Mouse (Mus musculus) liver, embryonic 14.5 days (tissue): ENCODE measurements around the gene Kcnk10. TPM values are rescaled to one million over a fixed set of nuclear protein-coding genes. Genes with fewer than 3 reads are reported as not detected.

ENCODE experiments used
- ATAC-seq: fragments of 200-750 bp; cut with Nextera tagmentation; 2 replicates; pipeline ENCODE4 v1.8.0; 2017; ENCODE audit warnings: moderate number of reproducible peaks, mild to moderate bottlenecking, moderate library complexity; ENCODE audit not compliant: insufficient read depth
- DNase-seq, 3 experiments: peaks; one replicate each; pipeline ENCODE4 v3.0.0-alpha.2; 2012 to 2013; ENCODE audit warnings: low read depth in 3 of 3, low spot score in 3 of 3
- H3K27ac ChIP-seq: fragments of 300-500 bp; sonication (generic); 2 replicates; pipeline ENCODE4 v1.5.1; 2014; ENCODE audit warnings: moderate library complexity, mild to moderate bottlenecking, control low read depth, inconsistent platforms
- H3K27me3 ChIP-seq: fragments of 300-500 bp; sonication (generic); 2 replicates; pipeline ENCODE4 v1.6.1; 2014; ENCODE audit warnings: mild to moderate bottlenecking, low read length, moderate library complexity; ENCODE audit not compliant: control insufficient read depth, insufficient read depth
- H3K36me3 ChIP-seq: fragments of 300-500 bp; sonication (generic); replicated peaks from 2 replicates; pipeline ENCODE4 v1.6.1; 2014; ENCODE audit warnings: low read depth; ENCODE audit not compliant: control insufficient read depth, insufficient read depth
- H3K4me1 ChIP-seq, 2 experiments: fragments of 200-500 bp in 1 of 2; fragments of 300-500 bp in 1 of 2; sonication (generic) in 1 of 2; replicated peaks; 2 replicates each; pipeline ENCODE4 v1.6.1; 2012 to 2014; ENCODE audit warnings: antibody characterized with exemption in 1 of 2, inconsistent platforms in 1 of 2, low read length in 1 of 2; ENCODE audit not compliant: control insufficient read depth in 2 of 2, insufficient read depth in 2 of 2
- H3K4me2 ChIP-seq: fragments of 300-500 bp; sonication (generic); 2 replicates; pipeline ENCODE4 v1.6.1; 2014; ENCODE audit warnings: low read depth, mild to moderate bottlenecking, control low read depth, moderate library complexity
- H3K4me3 ChIP-seq, 2 experiments: fragments of 200-500 bp in 1 of 2; fragments of 300-500 bp in 1 of 2; sonication (generic) in 1 of 2; 2 replicates each; pipeline ENCODE4 v1.5.1; 2012 to 2014; ENCODE audit warnings: low read depth in 2 of 2, low read length in 2 of 2, mild to moderate bottlenecking in 2 of 2, control low read depth in 1 of 2, inconsistent platforms in 1 of 2, moderate library complexity in 1 of 2; ENCODE audit not compliant: insufficient read depth in 1 of 2
- H3K9ac ChIP-seq: fragments of 300-500 bp; sonication (generic); replicated peaks from 2 replicates; pipeline ENCODE4 v1.6.1; 2014; ENCODE audit warnings: mild to moderate bottlenecking, control low read depth, moderate library complexity
- H3K9me3 ChIP-seq: fragments of 300-500 bp; sonication (generic); 2 replicates; pipeline ENCODE4 v1.6.1; 2016; ENCODE audit warnings: low read length, mixed read lengths; ENCODE audit not compliant: control insufficient read depth
- CTCF ChIP-seq: IDR thresholded peaks from 2 replicates; pipeline ENCODE4 v1.5.1; 2016; ENCODE audit warnings: antibody characterized with exemption, low read depth, control low read depth
- EP300 ChIP-seq: IDR thresholded peaks from 2 replicates; pipeline ENCODE4 v1.6.1; 2016; ENCODE audit warnings: antibody characterized with exemption, low read depth
- WGBS: fragments of 180-500 bp; shearing (Covaris S2); extraction: QIAGEN DNeasy Blood & Tissue Kit; methylation state at CpG from one replicate; pipeline ENCODE4 v1.1.7; 2014; ENCODE audit not compliant: insufficient replicate concordance; 5-methylcytosine and 5-hydroxymethylcytosine counted together
- polyA plus RNA-seq, 2 experiments: library from polyadenylated mRNA; depleted of rRNA in 1 of 2; stranded (reverse) in 1 of 2; unstranded in 1 of 2; fragments of >200 nt; fragmentation: Nextera tagmentation in 1 of 2; extraction: Ambion mirVana in 1 of 2; gene quantifications; 2 replicates each; pipeline versions ENCODE4 v1.2.1 to v1.2.3; 2012 to 2014

Gene Kcnk10
- polyA plus RNA-seq, 2 experiments = not detected

DNA sequence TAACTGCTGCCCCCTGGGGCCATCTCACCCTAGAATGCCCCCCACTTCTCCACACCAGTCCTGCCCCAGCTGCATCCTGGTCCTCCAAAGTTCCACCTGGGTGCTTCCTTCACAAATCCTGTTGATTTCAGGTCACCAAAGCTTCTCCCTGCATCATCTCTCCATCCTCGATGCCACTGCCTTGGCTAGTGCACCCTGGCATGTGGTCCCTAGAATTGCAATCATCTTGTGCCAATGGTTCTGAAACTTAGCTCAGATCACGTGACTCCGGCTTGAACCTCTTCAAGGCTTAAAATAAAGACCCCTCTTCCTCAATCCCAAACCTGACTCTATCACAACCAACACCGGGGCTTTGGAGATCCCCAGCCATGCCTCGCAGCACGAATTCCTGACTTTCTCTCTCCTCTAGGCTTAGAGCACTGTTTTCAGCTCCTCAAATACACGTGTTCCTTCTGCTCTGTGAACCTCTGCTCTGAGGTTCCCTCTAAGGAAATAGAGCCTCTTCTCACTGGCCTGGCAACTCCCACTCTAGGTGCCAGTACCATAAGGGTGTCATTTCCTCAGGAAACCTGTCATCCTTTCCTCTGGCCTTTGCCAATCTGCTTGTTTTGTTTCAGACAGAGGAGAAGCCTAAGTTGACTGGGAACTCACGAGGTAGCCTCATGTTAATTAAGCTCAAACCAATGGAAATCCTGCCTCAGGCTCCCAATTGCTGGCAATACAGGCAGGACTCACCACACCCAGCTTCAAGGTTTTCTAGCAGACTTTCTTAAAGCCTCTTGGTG lies 6.0 kb downstream of the Kcnk10 start:
- H3K9me3 ChIP-seq = no peaks in the 10 kb centered on the region
- no peak overlapping the region for H3K4me3 ChIP-seq
- 22% methylated on average over 8 of the region's 8 CpGs for WGBS
- peaks cover 38% of the 10 kb centered on the region for H3K27me3 ChIP-seq
- no peak overlapping the region for H3K27ac ChIP-seq
- H3K9ac ChIP-seq = no peak overlapping the region
- TF ChIP-seq CTCF = no peak
- no peak for TF ChIP-seq EP300
- H3K36me3 ChIP-seq = no peaks in the 10 kb centered on the region
- DNase-seq (no peak), ATAC-seq (no peak)
- H3K4me1 ChIP-seq = no peaks in the 10 kb centered on the region
- H3K4me2 ChIP-seq = no peak overlapping the region

DNA sequence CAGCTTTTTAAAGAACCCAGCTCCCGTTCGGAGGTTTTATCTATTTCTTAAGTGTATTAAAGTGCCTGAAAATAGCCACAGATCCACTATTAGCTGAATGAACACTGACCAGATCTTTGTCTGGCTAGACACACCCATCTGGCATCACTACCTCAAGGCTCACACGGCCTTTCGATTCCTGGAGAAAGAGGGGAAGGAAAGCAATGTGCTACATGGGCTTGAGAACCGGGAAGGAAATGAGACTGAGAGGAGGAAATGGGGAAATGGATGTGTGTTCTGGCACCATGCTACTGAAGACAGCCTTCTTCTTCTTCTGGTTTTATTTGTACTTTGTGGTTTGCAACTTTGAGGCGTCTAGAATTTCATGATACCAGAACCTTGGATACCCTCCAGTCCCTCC lies 8.7 kb downstream of the Kcnk10 start:
- TF ChIP-seq CTCF = no peak
- TF ChIP-seq EP300 = no peak
- no peak for DNase-seq
- no peak overlapping the region for H3K4me3 ChIP-seq
- 33% methylated on average over 6 of the region's 6 CpGs for WGBS
- H3K4me1 ChIP-seq = no peaks in the 10 kb centered on the region
- H3K27ac ChIP-seq = no peak overlapping the region
- no peak for ATAC-seq
- peaks cover 12% of the 10 kb centered on the region for H3K27me3 ChIP-seq
- no peak overlapping the region for H3K4me2 ChIP-seq
- no peak overlapping the region for H3K9ac ChIP-seq
- no peaks in the 10 kb centered on the region for H3K36me3 ChIP-seq
- no peaks in the 10 kb centered on the region for H3K9me3 ChIP-seq

DNA sequence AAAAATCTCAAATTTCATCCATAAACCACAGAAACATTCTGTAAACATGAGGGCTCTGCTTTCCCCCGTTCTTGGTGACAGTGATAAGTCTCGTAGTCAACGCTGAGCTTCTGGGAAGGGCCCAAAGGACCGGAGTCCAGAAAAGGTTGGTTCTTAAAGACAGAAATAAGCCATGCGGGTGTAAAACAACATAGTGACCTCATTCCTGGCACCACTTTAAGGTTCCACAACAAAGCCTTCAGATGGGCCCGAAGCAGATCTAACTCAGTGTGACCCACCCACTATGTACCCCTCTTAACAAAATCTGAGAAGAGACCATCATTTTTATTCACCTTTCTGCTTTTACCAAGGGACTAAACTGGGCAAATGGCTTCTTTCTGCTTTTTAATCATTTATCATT lies 10.2 kb downstream of the Kcnk10 start:
- WGBS = 71% methylated on average over 6 of the region's 6 CpGs

DNA sequence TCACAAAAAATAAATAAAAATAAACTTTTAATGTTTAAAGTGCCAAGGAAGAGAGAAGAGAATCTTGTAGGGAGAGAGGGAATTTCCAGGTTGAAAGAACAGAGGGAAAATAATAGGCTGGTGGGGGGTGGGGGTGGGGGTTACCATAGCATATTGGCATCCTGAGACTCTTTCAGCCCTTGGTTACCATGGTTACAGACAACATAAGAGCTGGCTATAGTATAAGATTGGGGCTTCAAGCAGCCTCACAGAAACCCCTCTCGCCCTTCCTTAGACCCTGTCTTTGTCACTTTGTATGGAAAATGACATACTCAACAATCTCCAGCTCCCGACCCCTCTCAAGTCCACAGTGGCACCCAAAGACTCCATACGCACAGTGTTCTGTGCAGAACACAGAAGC lies 13.7 kb downstream of the Kcnk10 start:
- Histone ChIP-seq H3K4me2 (no peak overlapping the region), H3K36me3 (no peaks in the 10 kb centered on the region), H3K4me1 (no peaks in the 10 kb centered on the region), H3K9ac (no peak overlapping the region), H3K9me3 (no peaks in the 10 kb centered on the region), H3K27ac (no peak overlapping the region), H3K4me3 (no peak overlapping the region), H3K27me3 (no peaks in the 10 kb centered on the region)
- no peak for DNase-seq
- no peak for ATAC-seq
- TF ChIP-seq EP300 = no peak
- no peak for TF ChIP-seq CTCF
- WGBS = 51% methylated on average over 3 of the region's 3 CpGs

More for the DNA sequence above, 10.2 kb downstream of the Kcnk10 start:
- no peaks in the 10 kb centered on the region for H3K27me3 ChIP-seq
- H3K9me3 ChIP-seq = no peaks in the 10 kb centered on the region
- DNase-seq (no peak), ATAC-seq (no peak)
- H3K4me1 ChIP-seq = no peaks in the 10 kb centered on the region
- H3K4me2 ChIP-seq = no peak overlapping the region
- H3K36me3 ChIP-seq = no peaks in the 10 kb centered on the region
- no peak overlapping the region for H3K9ac ChIP-seq
- no peak overlapping the region for H3K4me3 ChIP-seq
- TF ChIP-seq CTCF (no peak), EP300 (no peak)
- H3K27ac ChIP-seq = no peak overlapping the region

DNA sequence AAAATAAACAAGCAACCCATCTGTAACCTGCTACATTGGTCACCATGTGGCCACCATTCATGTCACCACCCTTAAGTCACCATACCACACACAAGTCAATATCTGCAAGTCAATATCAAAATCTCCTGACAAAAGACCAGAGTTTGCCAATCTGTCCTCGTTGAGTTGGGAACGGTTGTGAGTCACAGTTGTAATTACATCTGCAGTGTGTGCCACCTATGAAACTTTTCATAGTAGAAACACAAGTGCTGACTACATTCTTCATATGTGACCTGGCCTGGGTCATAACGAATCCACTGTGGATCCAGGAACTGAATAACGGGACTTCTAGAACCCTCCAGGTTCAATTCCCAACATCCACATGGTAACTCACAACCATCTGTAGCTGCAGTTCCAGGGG lies 14.8 kb downstream of the Kcnk10 start:
- Histone ChIP-seq H3K4me2 (no peak overlapping the region), H3K9me3 (no peaks in the 10 kb centered on the region), H3K36me3 (no peaks in the 10 kb centered on the region), H3K27me3 (no peaks in the 10 kb centered on the region), H3K27ac (no peak overlapping the region), H3K4me1 (no peaks in the 10 kb centered on the region), H3K9ac (no peak overlapping the region), H3K4me3 (no peak overlapping the region)
- no peak for DNase-seq
- ATAC-seq = no peak
- TF ChIP-seq CTCF = no peak
- TF ChIP-seq EP300 = no peak
- WGBS = 75% methylated on average over 4 of the region's 4 CpGs
